Mouse (Mus musculus) stomach, postnatal 0 days (tissue): ENCODE data around the gene Cox5a.

ENCODE experiments used
- CTCF ChIP-seq: IDR thresholded peaks from 2 replicates; pipeline ENCODE4 v1.5.1; 2016; ENCODE audit warnings: antibody characterized with exemption, low read depth, mild to moderate bottlenecking, moderate library complexity
- EP300 ChIP-seq: optimal IDR thresholded peaks from 2 replicates; pipeline ENCODE3; 2016; ENCODE audit warnings: antibody characterized with exemption

- no peak for TF ChIP-seq EP300
- TF ChIP-seq CTCF: no peak
Measured at GRCm38 (mm10) chr9:57547287-57547686, 26.2 kb downstream of the Cox5a start.
